Mouse (Mus musculus): ENCODE results near the gene Dyrk3.

The Dyrk3 gene

GRCm38 (mm10) chr1:131110525-131111106 lies 27.5 kb downstream of the Dyrk3 start:
- no peak for DNase-seq (ENCODE audit: low spot score)

- DNase-seq (ENCODE audit: low spot score) = no peak
Measured at GRCm38 (mm10) chr1:131107575-131108308, 30.4 kb downstream of the Dyrk3 start.

GRCm38 (mm10) chr1:131103776-131104424 lies 34.2 kb downstream of the Dyrk3 start:
- DNase-seq (ENCODE audit: low spot score) = no peak

- DNase-seq (ENCODE audit: low spot score) = no peak
Measured at GRCm38 (mm10) chr1:131100808-131101207, 37.3 kb downstream of the Dyrk3 start.

- DNase-seq (ENCODE audit: low spot score) = no peak
Measured at GRCm38 (mm10) chr1:131097700-131098094, 40.4 kb downstream of the Dyrk3 start, which contains the start of gene Mapkapk2. Gene Mapkapk2 (minus strand): TSS chr1:131097826.

GRCm38 (mm10) chr1:131096803-131097699 lies 41.1 kb downstream of the Dyrk3 start:
- DNase-seq (ENCODE audit: low spot score) = no peak

GRCm38 (mm10) chr1:131096132-131096695 lies 41.9 kb downstream of the Dyrk3 start:
- no peak for DNase-seq (ENCODE audit: low spot score)

GRCm38 (mm10) chr1:131095574-131095973 lies 42.6 kb downstream of the Dyrk3 start:
- DNase-seq (ENCODE audit: low spot score) = no peak

GRCm38 (mm10) chr1:131093889-131094288 lies 44.3 kb downstream of the Dyrk3 start:
- no peak for DNase-seq (ENCODE audit: low spot score)

- no peak for DNase-seq (ENCODE audit: low spot score)
Measured at GRCm38 (mm10) chr1:131092846-131093245, 45.3 kb downstream of the Dyrk3 start.

- DNase-seq (ENCODE audit: low spot score) = no peak
Measured at GRCm38 (mm10) chr1:131092173-131092572, 46.0 kb downstream of the Dyrk3 start.

- no peak for DNase-seq (ENCODE audit: low spot score)
Measured at GRCm38 (mm10) chr1:131091481-131091880, 46.7 kb downstream of the Dyrk3 start.

- DNase-seq (ENCODE audit: low spot score) = no peak
Measured at GRCm38 (mm10) chr1:131090877-131091276, 47.3 kb downstream of the Dyrk3 start.

- no peak for DNase-seq (ENCODE audit: low spot score)
Measured at GRCm38 (mm10) chr1:131090261-131090660, 47.9 kb downstream of the Dyrk3 start.

- no peak for DNase-seq (ENCODE audit: low spot score)
Measured at GRCm38 (mm10) chr1:131089525-131090127, 48.5 kb downstream of the Dyrk3 start.

GRCm38 (mm10) chr1:131088547-131088946 lies 49.6 kb downstream of the Dyrk3 start:
- DNase-seq (ENCODE audit: low spot score) = no peak

GRCm38 (mm10) chr1:131086907-131087306 lies 51.2 kb downstream of the Dyrk3 start:
- no peak for DNase-seq (ENCODE audit: low spot score)

- DNase-seq (ENCODE audit: low spot score) = no peak
Measured at GRCm38 (mm10) chr1:131085957-131086739, 52.0 kb downstream of the Dyrk3 start.

GRCm38 (mm10) chr1:131085272-131085671 lies 52.9 kb downstream of the Dyrk3 start:
- no peak for DNase-seq (ENCODE audit: low spot score)

- DNase-seq (ENCODE audit: low spot score) = no peak
Measured at GRCm38 (mm10) chr1:131084289-131084688, 53.9 kb downstream of the Dyrk3 start.

- DNase-seq (ENCODE audit: low spot score) = no peak
Measured at GRCm38 (mm10) chr1:131083609-131084008, 54.5 kb downstream of the Dyrk3 start.

All from layer of hippocampus, adult 9-10 months (tissue).